Mouse (Mus musculus) heart, adult 8-10 months (tissue): ENCODE results near the gene Exoc3. TPM values are rescaled to one million over a fixed set of nuclear protein-coding genes. Genes with fewer than 3 reads are reported as not detected.

ENCODE experiments used
- DNase-seq: peaks from one replicate; pipeline ENCODE4 v3.0.0; 2022; ENCODE audit warnings: low spot score
- total RNA-seq, 4 experiments: library from RNA; stranded (reverse); gene quantifications; 2 replicates each; pipeline ENCODE4 v1.2.4; 2022

The Exoc3 gene
- total RNA-seq, 4 experiments from 2014 or later, result 45.2 to 52.7 (median 51.4) TPM

GRCm38 (mm10) chr13:74138906-74139647, 69.5 kb downstream of the Exoc3 start:
- DNase-seq, result no peak

DNA sequence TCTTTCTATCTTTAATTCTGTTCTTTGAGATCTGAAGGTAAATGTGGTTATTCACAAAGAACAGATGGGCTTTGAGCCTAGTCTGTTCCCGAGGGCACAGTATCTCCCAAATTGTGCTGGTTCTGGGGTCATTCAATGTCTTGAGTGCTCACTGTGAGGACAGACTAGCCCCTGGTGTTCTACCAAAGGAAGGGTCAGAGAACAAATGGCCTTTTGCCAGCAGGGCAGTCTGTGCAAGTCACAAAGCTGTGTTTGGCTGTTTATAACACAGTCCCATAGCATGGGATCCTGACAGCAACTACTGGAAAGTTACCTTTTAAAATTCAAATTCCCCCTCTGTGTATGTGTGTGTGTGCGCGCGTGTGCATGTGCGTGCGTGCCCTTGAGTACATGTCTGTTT, 78.6 kb downstream of the Exoc3 start:
- DNase-seq, result no peak

GRCm38 (mm10) chr13:74127571-74127970, 81.0 kb downstream of the Exoc3 start:
- no peak for DNase-seq

GRCm38 (mm10) chr13:74122632-74123031, 85.9 kb downstream of the Exoc3 start:
- no peak for DNase-seq

- no peak for DNase-seq
These were observed 86.7 kb downstream of the Exoc3 start for GRCm38 (mm10) chr13:74121795-74122330.

DNA sequence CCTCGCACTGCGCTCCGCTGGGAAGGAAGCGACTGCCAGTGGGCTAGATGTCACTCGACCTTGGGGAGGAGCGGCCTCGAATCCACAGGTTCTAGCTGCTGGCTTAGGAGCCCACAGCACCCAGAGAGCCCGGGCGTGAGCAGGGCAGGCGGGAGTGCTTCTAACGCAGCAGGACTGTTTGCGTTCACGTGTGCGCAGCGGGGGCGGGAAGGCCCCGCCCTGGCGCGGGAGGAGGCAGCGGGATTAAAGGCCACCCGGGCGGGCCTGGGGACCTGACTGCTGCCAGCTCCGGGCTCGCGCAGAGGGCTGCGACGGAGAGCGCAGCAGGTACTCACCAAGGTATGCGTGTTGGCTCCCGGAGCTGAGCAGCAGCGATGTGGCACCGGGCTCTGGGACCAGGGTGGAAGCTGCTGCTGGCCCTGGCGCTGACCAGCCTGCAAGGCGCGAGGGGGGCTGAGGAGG, 87.4 kb downstream of the Exoc3 start, which contains the start of gene Slc9a3:
Gene Slc9a3 (plus strand): TSS at position 317 of the 462 bp plus-strand sequence.
- DNase-seq, result no peak

Other genes with a start within 250 kb of the Exoc3 start
- not detected for gene Zdhhc11, start 244.9 kb downstream of the Exoc3 start, total RNA-seq
- 10 to 100 TPM; 13.9 to 19.6 (median 14.7) TPM for gene Tppp, start 199.3 kb downstream of the Exoc3 start, total RNA-seq
- 1 to 10 TPM in 2 of 4 experiments, under 1 TPM in 2; 0.44 to 2.6 (median 1.1) TPM for gene Cep72, start 146.4 kb downstream of the Exoc3 start, total RNA-seq
- 1 to 10 TPM in 1 of 4 experiments, under 1 TPM in 3; 0.47 to 1.4 (median 0.56) TPM for gene Slc9a3, start 87.3 kb downstream of the Exoc3 start, total RNA-seq
- 1 to 10 TPM in 2 of 4 experiments, under 1 TPM in 2; 0.82 to 2.5 (median 1.4) TPM for gene Ahrr, start 83.6 kb upstream of the Exoc3 start, total RNA-seq
- gene Pdcd6, start 108.8 kb upstream of the Exoc3 start, total RNA-seq, result 10 to 100 TPM; 42.0 to 52.1 (median 42.9) TPM
- 1,000 to 10,000 TPM; 1,332 to 1,570 (median 1,418) TPM for gene Sdha, start 141.5 kb upstream of the Exoc3 start, total RNA-seq
- gene Ccdc127, start 141.6 kb upstream of the Exoc3 start, total RNA-seq, result 10 to 100 TPM; 45.4 to 51.8 (median 48.5) TPM
- 10 to 100 TPM; 82.4 to 97.3 (median 86.2) TPM for gene Lrrc14b, start 155.3 kb upstream of the Exoc3 start, total RNA-seq
- gene Zfp72, start 182.1 kb upstream of the Exoc3 start, total RNA-seq, result 1 to 10 TPM; 3.1 to 3.6 (median 3.4) TPM
- gene Ftl1-ps1, start 191.0 kb upstream of the Exoc3 start, total RNA-seq, result 100 to 1,000 TPM; 219 to 383 (median 285) TPM